Mouse (Mus musculus) lung, adult 2 months (tissue): ENCODE results near the gene Tcl1.

Experiments
- CTCF ChIP-seq: fragments of 200-500 bp; IDR thresholded peaks from 2 replicates; pipeline ENCODE4 v1.5.1; 2011; ENCODE audit warnings: mild to moderate bottlenecking, low read length, control low read depth; ENCODE audit not compliant: insufficient read depth
- POLR2A ChIP-seq: fragments of 200-500 bp; IDR thresholded peaks from 2 replicates; pipeline ENCODE4 v1.6.1; 2011; ENCODE audit warnings: low read depth, mild to moderate bottlenecking, control low read depth, low read length, borderline replicate concordance; ENCODE audit errors: extremely low read depth

- TF ChIP-seq POLR2A (no peak), CTCF (no peak)
These were observed 31.2 kb upstream of the Tcl1 start for GRCm38 (mm10) chr12:105253796-105254195.
